9 mouse cellular contexts compared by ENCODE assay signal in genomic region chr16:31458229-31458918, GRCm38 (mm10). TPM values are rescaled to one million over a fixed set of nuclear protein-coding genes. Genes with fewer than 3 reads are reported as not detected.
DNase-seq lines count a peak whose midpoint lies in the region; ATAC-seq lines count a peak whose summit lies in the region.
"Had no signal": no experiment of that assay in that cellular context is flagged by ENCODE, and none has a peak within 500 bp of the region (broad histone marks: within the 10 kb centered on the region; RNA-seq: fewer than 3 reads in every experiment).

No protein-coding gene starts in this region.

- DNase-seq in Muller cell, postnatal 12 days (ENCODE audit: inconsistent ontology term), result peak; percentile 66
- DNase-seq in cerebellum, adult 18-20 months, result peak; percentile 78 to 90
- peak; percentile 94 for DNase-seq in hindbrain, embryonic 14.5 days (ENCODE audit: low spot score)
- peak; percentile 64 to 75 for DNase-seq in layer of hippocampus, postnatal 36 days
- DNase-seq in lung, postnatal 25 days (ENCODE audit: low spot score), result peak; percentile 67
- DNase-seq in retina, postnatal 1 day, result peak; percentile 87
- peak; percentile 86 for DNase-seq in thymus, postnatal 4 days

- H3K27ac ChIP-seq in forebrain, embryonic 15.5 days (replicated peaks), result peak overlapping the region; percentile 81
- peak overlapping the region; percentile 68 for H3K27ac ChIP-seq in hindbrain, embryonic 14.5 days
- H3K27ac ChIP-seq: macrophage had no signal

- no peaks in the 10 kb centered on the region for H3K27me3 ChIP-seq in forebrain, embryonic 15.5 days
- H3K27me3 ChIP-seq in hindbrain, embryonic 14.5 days (ENCODE audit: control insufficient read depth, insufficient read depth, low read length), result no peaks in the 10 kb centered on the region

- H3K4me3 ChIP-seq in forebrain, embryonic 15.5 days, result peak overlapping the region; percentile 33
- H3K4me3 ChIP-seq in hindbrain, embryonic 14.5 days (replicated peaks; ENCODE audit: low read length), result peak overlapping the region; percentile 26

- H3K4me2 ChIP-seq in forebrain, embryonic 15.5 days (replicated peaks), result peak overlapping the region; percentile 48
- H3K4me2 ChIP-seq in hindbrain, embryonic 14.5 days (replicated peaks), result peak overlapping the region; percentile 65

- H3K36me3 ChIP-seq in forebrain, embryonic 15.5 days, result peaks cover 18% of the 10 kb centered on the region; the same call in 1 of the 2 replicates
- peaks cover 42% of the 10 kb centered on the region for H3K36me3 ChIP-seq in hindbrain, embryonic 14.5 days (replicated peaks; ENCODE audit: control insufficient read depth, insufficient read depth)

- peak; percentile 71 for ATAC-seq in forebrain, embryonic 15.5 days (replicated peaks)
- ATAC-seq in hindbrain, embryonic 14.5 days (ENCODE audit: low FRiP score), result peak; percentile 69

- H3K9ac ChIP-seq in forebrain, embryonic 15.5 days (replicated peaks), result peak overlapping the region; percentile 48
- peak overlapping the region; percentile 62 for H3K9ac ChIP-seq in hindbrain, embryonic 14.5 days

- 3% methylated on average over 17 of the region's 17 CpGs for WGBS in forebrain, embryonic 15.5 days
- 4% methylated on average over 17 of the region's 17 CpGs for WGBS in hindbrain, embryonic 14.5 days

- peaks cover 14% of the 10 kb centered on the region for H3K4me1 ChIP-seq in forebrain, embryonic 15.5 days
- 0 out of 2 replicates have a peak, but pooled peaks cover 4% of the 10 kb centered on the region for H3K4me1 ChIP-seq in hindbrain, embryonic 14.5 days (replicated peaks; ENCODE audit: control insufficient read depth, insufficient read depth, low read length)

- H3K9me3 ChIP-seq in forebrain, embryonic 15.5 days, result no peaks in the 10 kb centered on the region
- H3K9me3 ChIP-seq in hindbrain, embryonic 14.5 days (ENCODE audit: control insufficient read depth, low read length), result no peaks in the 10 kb centered on the region

RNA-seq across cellular contexts. Expression of gene Bdh1, which starts 36.3 kb away (rescaled TPM):
- polyA plus RNA-seq in forebrain, embryonic 15.5 days (2015; fragmentation: Nextera tagmentation; extraction: Ambion mirVana), result 132 and 144 TPM in 2 replicates
- polyA plus RNA-seq in hindbrain, embryonic 14.5 days (2014; fragmentation: Nextera tagmentation; extraction: Ambion mirVana), result 92.7 and 118 TPM in 2 replicates
- 100 to 1,000 TPM in 1 of 2 experiments, 10 to 100 TPM in 1; 94.4 to 105 TPM for total RNA-seq in layer of hippocampus, postnatal 36 days (2021)

Comparison
In these comparisons a context has a peak if more than half of its experiments do, and no peak if none do; other contexts are left out.
1. Peak in every context shown above with its lines: DNase-seq, ATAC-seq, H3K4me3 ChIP-seq and H3K27ac ChIP-seq.